Mouse (Mus musculus) spleen, adult 12 weeks (tissue): ENCODE results near the gene Msh3.
A peak's percentile ranks its signal among the peaks of the same experiment; 100 is the strongest.
"Not testable (repeated sequence)": the region's sequence is repeated elsewhere in the genome, so short reads cannot be mapped to it uniquely, and the experiment has no call there.

Experiments
- DNase-seq: peaks from one replicate; pipeline ENCODE4 v3.0.0; 2022; ENCODE audit warnings: low spot score

Gene Msh3

DNA sequence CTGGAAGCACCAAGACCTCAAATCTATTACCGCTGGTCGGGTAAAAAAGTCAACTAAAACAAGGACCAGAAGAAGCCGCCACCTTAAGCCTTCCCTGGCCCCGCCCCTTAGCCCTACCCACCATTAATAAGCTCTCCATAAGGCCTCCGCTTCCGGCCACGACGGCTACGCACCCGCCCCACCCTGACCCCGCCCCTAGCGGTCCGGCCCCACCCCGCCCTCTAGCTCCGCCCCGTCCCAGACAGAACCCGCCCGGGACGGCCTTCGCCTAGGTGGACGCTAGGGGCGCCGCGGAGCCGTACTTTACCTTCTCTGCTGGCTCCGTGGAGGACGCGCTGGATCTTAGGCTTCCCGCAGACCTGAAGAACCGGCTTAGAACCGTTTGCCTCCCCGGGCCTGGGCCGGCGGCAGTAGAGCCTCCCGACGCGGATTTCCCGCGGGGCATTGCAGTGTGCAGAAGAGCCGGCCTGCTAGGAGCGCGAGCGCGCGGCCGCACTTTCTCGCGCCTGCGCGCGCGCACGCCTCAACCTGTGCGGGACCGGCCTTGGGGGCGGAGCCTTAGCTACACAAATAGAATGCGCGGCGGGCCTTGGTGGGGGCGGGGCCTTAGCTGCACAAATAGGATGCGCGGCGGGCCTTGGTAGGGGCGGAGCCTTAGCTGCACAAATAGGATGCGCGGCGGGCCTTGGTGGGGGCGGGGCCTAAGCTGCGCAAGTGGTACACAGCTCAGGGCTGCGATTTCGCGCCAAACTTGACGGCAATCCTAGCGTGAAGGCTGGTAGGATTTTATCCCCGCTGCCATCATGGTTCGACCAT lies at the start of gene Msh3, which contains the start of gene Dhfr:
TSS of gene Msh3 (minus strand) at position 548 of the 816 bp plus-strand sequence.
TSS of gene Dhfr (plus strand) at position 271 of the 816 bp plus-strand sequence.
- DNase-seq = peak; percentile 97

DNA sequence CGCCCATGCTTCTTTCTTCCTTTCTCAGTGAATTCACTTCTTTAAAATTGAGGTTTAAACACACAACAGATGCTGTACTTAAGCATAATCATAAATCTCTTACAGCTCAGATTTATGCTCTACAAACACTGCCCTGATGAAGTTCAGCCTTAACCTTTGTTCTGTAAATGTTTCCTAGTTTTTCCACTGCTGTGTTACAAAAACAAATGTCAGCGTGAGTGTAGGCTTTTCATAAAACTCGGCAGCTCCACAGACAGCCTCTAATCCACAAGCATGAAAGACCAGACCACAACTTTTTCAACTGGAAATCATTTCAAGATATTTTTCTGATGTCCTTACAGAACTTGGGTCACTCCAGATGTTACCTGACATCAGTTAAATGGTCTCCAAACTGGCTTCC lies 48.7 kb upstream of the Msh3 start:
- no peak for DNase-seq

DNA sequence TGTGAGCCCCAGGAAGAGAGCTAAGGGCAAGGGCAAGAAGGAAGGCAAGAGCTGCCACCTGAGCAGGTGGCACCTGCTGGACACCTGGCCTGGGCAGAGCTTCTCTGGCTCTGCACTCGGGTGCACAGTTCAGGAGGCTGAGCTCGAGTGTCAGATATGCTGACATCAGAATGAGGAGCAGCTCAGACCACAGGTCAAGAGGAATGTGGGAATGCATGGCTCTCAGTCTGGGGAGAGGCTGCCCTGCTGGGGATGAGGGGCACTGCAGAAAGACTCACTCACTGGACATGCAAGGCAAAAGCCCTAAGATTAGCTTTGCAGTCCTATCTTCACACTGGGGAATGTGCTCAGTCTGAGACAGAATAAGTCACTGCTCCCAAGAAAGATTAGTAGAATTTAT lies 47.3 kb upstream of the Msh3 start:
- DNase-seq = no peak

DNA sequence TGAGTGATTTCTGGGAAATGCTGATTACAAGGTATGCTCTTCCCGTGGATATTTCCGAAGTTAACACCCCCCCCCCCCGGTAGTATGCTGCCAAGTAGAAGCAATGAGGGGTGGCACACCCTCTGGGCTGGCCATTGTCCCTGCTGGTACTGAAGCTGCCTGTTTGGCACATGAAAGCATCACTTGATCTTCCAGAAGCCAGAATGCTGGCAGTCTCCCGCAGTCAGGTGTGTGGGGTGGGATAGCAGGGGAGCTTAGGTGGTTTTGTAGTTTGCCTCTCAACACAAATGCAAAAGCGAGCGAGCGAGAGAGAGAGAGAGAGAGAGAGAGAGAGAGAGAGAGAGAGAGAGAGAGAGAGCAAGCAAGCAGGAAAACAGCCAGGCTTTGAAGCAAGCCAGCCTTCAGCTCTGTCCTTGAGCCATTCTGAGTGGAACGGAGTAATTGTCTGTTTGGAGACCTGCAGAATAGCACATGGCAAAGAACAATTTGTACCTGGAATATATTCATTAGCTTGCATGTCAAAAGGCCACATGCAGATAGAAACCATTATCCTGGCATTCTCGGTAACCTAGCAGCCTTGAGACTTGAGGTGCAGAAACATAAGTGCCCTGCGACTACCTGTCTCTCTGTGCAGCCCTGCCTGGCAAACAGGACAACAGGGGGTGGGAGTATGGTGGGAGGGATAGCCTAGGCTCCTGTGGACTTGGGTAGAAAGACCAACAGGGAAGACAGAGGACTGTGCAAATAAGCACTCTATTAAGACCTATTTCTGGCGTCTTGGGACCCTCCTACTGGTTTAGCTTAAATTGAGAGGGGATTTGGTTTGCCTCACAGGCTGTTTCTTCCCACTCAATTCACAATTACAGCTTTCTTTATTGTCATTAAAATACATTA lies 43.9 kb upstream of the Msh3 start:
- no peak for DNase-seq

DNA sequence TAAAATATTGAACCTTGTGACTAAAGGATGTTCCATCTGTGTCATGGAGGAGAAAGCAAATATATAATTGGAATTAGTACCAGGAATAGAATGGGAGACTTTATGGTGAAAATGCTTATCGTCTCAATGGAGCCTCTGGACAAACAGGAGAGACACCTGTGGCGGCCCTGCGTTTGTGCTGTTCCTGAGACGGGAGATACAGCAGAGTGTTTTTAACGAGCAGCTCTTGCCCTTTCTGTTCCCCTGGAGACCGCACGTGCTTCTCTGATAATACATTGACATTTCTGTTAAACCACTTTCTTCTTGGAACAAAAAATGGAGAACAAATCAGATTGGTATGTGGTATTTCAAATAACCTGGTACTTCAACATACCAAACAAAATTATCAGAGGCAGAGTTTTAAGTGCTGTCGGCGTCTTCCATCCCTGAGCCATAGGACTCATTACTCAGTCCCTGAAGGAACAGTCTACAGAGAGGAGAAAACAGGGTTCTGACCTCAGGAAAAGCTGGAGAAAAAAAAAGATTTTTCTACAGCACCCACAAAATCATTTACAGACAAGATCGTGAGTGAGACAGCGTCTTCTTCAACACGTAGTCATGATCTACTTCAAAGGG lies 38.4 kb upstream of the Msh3 start:
- DNase-seq = no peak

DNA sequence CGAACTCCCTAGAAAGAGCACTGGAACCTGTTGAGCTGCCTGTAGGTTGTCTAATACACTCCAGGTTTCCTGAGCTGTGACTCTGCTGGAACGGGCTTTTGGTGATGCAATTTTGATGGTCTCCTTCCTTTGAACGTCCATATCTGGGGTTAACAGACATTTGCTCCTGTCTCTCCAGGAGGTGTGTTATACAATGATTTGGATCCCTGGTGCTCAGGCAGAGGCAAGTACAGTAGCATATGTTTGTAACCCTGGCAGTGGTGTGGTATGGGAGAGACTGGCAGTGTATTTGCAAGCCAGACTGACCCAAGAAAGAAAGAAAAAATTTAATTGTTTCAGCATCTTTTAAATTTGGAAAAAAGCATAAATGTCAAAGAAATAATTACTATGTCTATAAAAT lies 32.6 kb upstream of the Msh3 start:
- DNase-seq = no peak

DNA sequence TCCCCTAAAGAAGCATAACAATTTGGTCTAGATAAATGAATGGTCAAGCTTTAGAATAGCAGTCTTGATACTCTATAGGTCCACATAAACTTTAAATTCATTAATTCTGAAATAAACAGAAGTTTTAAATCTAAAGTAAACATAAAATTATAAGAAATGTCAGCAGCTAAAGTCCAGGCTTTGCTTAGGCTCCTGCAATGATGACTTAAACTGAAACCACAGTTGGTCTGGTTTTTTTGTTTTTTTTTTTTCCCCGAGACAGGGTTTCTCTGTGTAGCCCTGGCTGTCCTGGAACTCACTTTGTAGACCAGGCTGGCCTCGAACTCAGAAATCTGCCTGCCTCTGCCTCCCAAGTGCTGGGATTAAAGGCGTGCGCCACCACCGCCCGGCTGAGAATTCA lies 16.7 kb upstream of the Msh3 start:
- DNase-seq = not testable (repeated sequence)

DNA sequence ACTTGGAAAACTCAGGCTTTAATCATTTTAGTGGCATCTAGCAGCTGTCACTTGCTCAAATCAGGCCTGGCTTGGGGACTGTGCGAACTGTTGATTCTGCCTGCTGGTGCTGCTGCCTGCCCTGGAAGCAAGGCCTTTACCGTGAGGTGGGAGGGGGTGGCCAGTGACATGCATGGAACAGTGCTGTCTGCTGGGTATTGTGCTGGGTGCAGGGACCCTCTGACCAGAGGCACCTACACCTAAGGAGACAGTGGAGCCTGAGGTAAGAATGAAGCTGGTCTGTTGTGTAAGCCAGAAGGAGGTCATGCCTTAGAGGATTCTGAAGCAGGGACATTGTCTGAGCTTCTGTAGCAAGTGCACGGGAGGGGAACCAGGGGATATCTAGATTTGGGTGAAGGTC lies 16.0 kb upstream of the Msh3 start:
- no peak for DNase-seq

DNA sequence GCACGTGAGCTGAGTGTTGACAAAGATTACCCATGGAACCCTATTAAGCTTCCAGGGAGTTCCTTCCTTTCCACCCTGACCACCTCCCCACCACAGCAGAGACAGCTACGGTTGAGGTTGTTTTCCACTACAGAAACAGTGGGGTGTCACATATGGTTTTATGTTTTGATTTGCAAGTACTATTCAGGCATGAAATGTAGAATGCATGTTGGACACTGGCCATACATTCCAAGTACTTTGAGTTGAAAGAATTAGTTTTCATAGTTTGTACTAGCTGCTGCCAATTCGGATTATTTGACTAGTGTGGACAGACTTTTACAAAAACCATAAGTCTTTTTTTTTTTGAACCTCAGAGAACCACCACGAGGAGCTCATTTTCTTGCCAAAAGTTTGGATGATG lies 10.5 kb upstream of the Msh3 start:
- DNase-seq = no peak

DNA sequence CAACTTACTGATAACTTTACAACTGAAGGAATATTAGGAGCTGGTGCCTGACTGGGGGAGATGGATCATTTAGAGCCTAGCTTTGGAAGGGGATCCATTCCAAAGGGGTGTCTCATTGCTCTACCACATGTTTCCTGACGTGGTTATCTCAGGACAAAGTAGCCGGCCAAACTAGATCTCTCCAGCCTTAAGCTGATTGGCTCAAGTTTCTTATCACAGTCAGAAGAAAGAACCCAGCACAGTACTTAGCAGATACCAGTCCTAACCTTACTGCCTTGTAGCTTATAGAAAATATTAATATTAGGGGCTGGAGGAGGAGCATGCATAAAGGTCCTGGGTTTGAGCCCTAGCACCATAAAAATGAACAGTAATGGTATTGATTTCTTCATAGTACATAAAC lies 6.8 kb upstream of the Msh3 start:
- DNase-seq = no peak

DNA sequence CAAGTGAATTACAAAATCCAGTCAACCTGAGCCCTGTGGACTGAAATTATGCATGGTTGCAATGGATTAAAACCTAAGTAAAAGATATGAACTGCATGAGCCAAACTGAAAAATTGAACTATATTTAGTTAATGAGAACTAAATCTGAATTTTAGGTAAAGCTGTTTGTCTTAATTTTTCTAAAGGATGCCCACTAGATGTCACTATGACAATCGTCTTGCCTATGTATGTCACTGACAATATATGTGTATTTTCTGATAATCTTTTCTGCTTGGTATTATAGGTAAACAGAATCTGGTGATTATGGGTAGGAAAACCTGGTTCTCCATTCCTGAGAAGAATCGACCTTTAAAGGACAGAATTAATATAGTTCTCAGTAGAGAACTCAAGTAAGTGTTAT lies 2.8 kb upstream of the Msh3 start:
- DNase-seq = no peak

DNA sequence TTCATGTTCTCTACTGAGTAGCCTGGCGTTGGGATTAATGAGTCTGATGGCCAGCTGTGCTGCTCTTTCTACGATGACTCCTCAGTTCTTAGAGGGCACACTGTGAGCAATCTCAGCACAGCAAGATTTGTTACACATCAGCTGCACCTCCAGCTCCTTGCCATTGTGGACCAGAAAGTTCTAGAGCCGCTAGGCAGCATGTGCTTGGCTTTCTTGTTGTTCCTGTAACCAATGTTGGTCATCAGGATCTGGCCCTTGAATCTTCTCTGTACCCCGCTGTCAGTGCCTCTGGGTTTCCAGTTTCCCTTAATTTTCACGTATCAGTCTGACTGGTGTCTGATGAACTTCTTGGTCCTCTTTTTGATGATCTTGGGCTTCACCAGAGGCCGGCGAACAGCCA lies 1.6 kb upstream of the Msh3 start:
- DNase-seq = no peak

DNA sequence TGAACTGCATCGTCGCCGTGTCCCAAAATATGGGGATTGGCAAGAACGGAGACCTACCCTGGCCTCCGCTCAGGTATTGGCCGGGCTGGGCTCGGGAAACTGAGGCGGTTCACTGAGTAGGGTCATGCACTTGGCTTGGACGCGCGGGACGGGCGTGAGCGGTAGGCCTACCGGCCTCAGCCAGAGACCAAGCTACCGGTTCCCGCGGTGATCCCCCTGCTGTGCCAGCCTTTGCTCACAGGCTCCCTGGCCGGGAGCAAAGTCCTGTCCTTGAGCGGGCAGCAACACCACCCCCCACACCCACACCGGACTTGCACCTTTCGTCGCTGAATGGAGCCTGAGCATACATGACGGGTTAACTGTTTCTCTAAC lies 455 bp upstream of the Msh3 start:
- DNase-seq = no peak

DNA sequence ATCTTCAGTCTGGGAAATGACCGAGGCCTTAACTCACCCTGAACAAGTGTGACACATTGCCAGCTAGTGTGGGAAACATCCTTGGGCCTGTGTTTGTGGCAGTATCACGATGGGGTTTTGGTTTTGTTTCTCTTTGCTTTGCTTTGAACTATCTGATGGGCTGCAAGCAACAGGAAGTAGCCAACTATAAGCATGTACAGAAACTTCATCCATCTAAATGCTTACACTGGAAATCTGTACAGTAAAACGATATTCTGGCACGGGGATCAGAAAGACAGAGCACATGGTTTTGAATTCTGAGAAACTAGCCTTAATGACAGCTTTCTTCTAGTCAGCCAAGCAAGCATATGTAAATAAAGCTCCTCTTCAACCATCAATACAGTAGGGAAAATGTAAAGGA lies 847 bp downstream of the Msh3 start:
- DNase-seq = no peak

DNA sequence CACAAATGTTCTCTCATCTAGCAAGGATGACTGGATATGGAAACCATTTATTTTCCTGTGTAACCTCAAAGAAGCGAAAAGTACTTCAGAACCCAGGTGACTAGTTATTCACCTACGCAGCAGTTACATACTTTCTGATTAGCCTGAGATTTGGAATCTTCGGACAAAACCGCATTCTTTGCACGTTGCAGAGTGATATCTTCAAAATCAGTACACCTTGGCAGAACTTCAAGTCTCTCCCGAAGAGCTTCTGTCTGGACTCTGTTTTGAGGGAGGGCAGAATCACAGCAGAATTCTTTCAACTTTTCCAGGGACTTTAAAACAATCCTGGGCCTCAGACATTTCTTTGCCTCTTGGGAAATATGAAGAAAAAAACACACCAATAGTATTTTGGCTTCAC lies 3.7 kb downstream of the Msh3 start:
- no peak for DNase-seq

DNA sequence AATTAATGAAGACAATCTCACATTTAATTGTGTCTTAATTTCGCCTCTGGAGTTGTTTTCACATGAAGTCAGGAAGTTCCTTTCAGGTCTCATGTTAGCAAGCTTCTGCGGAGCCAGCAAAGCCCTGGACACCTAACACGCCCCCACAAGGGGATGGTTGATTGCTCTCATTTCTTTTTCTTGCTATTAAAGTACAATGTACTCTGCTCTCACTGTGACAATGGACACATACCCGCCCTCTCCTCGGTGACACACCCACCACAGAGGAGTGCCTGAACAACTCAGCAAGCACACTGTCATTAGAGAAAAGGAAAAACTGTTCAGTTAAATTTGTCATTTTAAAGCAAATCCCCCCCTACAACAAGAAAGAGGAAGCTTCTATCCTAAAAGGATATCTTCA lies 8.5 kb downstream of the Msh3 start:
- DNase-seq = no peak

DNA sequence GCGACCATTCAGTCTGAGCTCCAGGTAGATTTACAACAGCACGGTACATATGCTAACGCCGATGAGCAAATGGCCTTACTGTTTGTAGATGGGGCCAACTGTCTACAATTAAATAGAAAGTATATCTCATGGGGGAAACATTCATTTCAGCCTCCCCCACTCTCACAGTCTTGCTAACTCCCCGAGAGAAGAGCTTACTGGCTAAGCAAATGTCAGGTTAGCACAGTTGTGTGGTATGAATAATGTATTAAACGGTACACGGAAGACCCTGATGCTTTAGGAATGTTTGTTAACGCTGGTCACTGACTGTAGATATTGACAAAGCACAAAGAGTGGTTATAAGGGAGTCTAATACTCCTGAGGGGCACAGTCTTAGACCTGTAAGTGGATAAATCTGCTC lies 10.8 kb downstream of the Msh3 start:
- no peak for DNase-seq

DNA sequence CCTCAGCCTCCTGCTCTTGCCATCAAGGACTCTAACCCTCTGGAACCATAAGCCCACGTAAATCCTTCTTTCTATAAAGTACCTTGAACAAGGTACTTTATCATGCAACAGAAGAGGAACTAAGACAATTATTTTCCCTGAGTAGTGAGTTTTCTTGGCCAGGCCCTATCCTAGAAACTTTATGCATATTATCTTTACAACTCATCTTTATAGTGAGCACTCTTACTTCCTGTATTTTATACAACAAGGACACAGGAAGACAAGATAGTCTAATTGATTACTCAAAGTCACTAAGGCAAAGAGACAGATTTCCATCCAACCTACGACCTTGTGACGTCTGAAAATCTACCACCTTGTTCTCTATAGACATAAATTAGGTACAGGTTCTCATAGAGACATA lies 15.0 kb downstream of the Msh3 start:
- DNase-seq = no peak

DNA sequence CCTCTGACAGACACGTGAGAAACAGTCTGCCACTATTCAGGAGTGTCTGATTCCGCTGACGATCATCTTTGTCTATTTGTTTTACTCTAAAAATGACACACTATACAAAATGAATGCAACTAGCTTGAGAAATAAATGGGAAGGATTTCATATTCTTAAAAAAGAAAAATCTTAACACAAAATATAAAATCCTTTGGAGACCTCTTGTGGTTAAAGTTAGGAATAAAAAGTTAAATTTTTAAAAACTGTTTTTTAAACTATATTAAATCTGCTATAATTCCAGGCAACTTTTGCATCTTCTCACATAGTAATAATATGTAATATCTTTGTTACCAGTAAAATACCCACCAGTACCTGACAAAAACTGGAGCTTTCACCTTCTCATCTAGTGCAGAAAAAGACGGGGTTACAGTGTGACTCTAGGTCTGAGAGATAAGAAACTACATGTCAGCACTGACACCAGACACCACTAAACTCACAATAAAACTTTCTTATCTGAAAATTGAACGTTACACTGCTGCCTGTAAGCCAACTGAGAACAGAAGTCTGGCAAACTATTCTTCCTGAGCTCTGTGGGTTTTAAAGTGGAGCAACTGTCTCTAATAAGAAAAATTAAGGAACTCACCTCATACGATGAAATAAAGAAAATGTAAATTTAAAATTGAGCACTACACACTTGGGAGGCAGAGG lies 16.9 kb downstream of the Msh3 start:
- no peak for DNase-seq

DNA sequence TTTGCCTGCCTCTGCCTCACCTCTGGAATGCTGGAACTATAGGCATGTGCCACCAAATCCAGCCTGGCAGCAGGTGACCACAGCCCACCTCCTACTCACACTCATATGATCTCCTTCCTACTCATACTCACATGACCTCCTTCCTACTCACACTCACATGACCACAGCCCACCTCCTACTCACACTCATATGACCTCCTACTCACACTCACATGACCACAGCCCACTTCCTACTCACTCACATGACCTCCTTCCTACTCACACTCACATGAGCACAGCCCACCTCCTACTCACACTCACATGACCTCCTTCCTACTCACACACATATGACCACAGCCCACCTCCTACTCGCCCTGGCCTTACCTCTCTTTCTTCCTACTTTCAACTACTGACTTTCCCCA lies 17.9 kb downstream of the Msh3 start:
- DNase-seq = no peak

DNA sequence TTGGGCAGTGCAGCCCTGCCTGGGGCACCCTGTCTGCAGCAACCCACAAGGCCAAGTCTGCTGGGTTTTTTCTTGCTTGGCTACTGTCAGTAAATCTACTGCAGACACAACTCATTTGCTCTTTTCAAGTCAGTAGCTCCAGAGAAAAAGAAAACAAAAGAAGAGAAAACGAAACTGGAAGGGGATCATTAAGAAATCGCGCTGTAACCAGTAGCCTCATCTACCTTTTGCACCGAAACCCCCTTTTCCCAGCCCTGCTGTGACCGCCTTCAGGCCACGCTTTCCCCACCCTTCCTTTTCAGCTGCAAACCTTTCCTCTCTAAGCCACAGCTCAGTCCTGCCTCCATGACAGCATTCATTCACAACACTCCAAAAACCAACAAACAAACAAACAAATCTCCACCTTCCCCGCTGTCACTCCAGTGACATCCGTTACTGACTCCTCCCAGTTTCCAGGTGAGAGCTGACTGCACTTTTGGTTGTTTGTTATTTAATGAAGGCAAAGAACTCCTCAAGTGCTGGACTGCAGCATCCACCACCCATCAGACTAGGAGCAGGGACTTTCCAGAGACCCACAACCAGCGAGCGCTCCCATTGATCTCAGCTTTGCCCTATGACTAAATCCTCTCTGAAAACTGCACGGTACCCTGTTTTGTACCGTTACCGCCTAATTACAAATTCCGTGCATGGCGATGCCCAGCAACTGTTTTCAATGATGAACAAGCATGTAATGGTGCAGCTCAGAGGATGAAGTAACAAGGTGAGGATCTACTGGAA lies 22.5 kb downstream of the Msh3 start:
- no peak for DNase-seq

DNA sequence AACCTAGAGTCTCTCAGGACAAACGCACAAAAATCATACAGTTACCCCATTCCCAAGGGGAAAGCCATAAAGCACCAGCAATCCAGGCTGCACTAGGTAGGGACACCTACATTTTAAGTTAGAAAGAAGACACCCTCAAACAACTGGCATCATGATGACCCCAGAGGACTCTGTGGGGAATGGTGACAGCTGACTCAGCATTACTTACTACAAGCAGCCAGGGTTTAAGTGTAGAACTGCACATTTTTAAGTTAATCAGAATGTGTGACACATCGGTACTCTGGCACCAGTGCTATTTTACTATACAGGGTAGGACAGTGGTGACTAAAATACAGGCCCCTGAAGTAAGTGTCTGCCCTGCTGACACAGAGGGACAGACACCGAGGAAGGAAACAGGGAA lies 24.2 kb downstream of the Msh3 start:
- no peak for DNase-seq
